Mouse (Mus musculus) liver (tissue): ENCODE results near the gene Kirrel3.

ENCODE experiments used
- DNase-seq: peaks from one replicate; pipeline ENCODE4 v3.0.0-alpha.2; 2020; ENCODE audit warnings: mixed read lengths

Kirrel3 gene

DNA sequence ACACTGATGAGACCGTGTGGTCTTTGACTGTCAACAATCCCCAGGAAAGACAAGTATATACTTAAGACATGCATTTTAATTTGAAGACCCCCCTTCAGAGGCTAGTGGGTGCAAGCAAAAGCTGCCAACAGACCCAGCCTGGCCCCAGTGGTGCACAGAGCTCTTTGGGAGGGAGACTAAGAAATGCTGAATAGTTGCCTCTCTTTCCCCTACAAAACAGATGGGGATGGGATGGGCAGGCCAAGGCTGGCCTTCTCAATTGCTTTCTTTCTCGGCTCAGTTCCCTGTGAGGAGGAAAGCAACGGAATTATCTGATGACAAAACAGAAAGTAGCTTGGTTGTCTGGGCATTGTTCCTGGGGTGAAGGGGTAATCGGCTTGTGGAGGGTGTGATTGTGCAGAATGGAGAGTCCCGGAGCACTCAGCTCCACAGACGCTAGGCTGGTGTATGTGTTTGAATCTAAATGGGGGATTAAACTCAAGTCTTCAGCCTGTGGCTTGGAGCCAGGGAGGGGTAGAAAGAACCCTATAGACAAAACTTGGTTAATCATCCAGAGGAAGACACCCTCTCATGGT lies 268.9 kb downstream of the Kirrel3 start:
- no peak for DNase-seq

DNA sequence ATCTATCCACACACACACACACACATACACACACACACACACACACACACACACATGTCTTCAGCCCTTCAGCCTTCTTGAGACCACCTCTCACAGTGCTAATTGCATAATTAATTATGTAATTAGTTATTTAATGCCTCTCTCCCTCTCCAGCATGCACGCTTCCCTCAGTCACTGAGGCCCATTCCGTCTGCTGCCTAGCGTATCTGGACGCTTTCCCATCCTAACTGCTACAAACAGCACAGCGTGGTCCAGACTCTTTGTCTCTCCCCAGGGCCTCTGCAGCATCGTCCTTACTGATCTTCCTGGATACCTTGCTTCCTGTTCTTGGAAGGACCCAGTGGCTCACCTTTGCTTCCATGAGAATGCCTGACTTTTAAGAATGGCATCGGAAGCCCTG lies 270.4 kb downstream of the Kirrel3 start:
- no peak for DNase-seq

DNA sequence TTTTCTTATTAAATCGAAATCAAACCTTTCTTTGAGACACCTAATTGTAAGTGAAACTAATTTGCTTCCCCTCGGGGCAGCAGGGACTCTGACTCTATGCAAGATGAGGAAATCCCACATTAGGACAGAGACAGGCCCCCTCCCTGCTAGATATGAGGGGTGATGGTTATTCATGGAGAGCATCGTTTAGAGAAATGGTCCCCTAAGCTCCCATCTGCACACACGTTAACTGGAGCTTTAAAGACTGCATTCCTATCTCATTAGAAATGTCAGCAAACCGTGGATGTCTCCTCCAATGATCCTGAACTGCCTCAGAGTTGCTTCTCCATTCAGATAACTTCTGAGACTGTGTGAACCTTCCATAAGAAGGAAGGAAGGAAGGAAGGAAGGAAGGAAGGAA lies 273.2 kb downstream of the Kirrel3 start:
- no peak for DNase-seq

DNA sequence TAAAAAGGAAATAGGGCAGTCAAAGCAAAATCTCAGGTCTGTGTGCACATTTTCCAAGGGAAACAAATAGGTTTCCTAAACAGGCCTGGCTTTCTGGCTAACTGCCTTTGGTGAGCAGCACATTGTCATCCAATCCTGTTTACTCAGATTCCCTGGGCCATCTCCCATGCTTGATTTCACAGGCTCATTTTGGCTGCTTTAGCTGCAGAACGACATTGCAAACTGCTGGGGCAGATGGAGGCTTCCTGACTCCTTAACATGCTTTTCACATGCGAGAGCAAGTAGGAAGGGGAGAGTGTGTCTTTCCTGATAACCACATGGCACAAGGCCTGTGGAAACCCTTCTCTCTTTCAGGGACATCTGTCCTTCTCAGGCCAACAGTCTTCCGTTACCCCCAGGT lies 274.8 kb downstream of the Kirrel3 start:
- no peak for DNase-seq

DNA sequence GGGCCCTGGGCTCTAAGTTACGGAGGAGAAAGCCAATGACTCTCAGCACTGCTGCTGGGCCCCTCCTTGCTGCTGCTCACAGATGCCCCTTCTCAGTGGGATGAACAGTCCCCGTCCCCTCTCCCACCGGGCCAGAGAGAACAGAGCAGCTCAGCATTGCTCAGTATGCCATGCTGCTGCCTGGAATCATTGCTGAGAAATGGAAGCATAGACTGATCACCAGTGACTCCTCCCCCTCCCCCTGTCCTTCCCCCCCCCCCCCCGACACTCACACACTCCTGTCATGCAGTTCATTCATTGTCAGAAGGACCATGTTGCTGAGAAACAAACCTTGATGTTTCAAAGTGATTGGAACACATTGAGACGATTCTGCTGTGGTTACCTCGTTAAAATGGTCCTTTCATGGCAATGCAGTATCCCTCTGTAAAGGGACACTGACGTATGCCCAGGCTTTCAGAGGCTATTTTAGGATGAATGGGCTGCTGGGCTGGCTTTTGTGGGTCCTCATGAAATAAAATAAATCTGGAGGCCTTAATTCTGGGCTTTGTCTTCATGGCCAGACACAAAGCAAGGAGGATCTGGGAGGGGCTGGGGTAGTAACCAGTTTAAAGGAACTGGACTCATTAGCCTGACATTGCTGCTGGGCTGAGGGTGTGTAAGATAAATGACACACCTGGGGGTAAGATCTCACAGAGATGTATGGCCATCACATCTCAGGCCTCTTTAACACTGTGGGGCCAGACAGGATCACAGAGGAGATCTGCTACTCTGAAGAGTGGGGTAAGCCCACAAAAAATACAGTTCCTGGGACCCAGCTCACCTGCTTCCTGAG lies 281.3 kb downstream of the Kirrel3 start:
- no peak for DNase-seq

DNA sequence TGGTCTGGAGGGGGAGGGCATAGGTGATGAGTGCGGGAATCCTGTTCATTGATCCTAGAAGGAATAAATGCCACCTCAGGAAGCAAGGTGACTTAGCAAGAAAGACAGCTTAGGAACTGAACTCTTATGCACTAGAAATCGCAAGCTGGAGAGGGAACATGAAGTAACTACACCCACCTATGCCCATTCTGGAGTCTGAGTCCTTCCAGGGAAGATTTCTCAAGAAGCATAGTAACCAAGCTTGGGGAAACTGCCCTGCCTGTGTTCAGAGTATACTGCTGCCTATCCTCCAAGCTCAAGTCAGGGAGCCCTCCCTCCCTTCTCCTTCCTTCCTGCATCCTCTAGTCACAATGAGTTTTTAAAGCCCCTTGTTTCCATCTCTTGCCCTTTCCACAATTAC lies 283.3 kb downstream of the Kirrel3 start:
- no peak for DNase-seq

DNA sequence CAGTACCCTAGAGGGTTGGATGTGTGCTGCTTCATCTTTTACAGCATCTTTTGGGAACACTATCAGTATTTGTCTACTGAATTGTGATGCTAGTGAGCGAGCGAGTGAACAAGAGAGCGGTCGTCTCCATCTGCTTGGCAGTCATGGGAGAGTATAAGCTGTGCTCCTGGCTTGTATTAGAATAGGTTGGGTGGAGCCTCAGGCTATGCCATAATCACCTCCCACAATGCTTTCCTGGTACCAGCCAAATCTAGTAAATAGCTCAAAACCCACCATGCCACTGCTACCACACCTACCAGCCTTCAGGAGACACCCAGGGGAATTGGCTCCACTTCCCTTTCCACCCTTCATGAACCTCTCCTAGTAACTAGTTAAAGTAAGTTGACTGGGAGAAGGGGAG lies 285.3 kb downstream of the Kirrel3 start:
- DNase-seq, result no peak

DNA sequence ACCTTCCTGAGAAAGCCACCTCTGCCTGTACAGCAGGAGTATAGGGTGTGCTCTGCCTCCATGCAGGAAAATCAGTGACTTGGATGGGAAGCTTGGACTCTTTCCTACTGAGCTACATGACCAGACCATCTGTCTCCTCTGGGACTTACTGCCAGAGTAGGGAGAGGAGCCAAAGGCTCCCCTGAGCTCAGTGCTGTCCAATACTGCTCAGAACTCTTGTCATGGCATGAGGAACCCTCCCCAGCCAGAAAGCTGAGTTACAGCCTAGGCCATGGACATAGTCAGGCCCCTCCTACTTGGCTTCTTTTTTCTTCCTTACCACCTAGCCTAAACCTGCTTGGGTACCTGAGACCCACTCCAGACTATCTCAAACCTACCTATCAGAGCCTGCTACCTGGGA lies 285.7 kb downstream of the Kirrel3 start:
- DNase-seq, result no peak

DNA sequence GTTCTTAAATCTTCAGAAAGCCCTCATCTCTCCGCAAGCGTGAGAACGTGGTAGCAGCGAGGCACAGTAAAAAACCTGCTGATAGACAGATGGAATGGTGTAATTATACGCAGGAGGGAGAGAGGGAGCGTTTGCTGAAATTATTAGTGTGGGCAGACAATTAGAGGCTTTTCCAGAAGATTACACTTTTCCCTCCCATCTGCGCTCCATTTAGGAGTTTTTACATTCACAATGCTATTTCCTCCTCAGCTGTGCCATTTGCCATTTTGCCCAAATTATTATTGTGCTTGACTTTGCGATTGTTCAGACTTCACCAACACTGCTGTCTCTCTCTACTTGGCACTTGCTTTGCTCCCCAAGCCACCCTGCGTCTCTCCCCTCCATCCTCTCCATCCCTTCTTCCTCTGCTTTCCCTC lies 286.3 kb downstream of the Kirrel3 start:
- no peak for DNase-seq

DNA sequence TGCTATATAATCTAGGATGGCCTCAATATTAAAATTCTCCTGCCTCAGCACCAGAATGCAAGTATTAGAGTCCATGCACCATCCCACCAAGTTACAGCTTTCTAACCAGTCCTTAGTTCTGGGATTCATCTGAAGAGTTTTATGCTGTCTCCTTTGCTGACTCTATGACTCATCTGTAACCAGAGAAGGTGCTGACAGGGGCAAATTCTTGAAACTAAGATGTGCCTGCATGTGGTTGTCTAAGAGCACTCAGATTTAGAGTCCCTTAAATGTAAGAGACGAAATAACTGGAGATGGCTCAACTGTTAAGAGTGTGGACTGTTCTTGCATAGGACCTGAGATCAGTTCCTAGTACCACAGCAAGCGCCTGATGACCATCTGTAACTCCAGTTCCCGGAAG lies 295.7 kb downstream of the Kirrel3 start:
- no peak for DNase-seq

DNA sequence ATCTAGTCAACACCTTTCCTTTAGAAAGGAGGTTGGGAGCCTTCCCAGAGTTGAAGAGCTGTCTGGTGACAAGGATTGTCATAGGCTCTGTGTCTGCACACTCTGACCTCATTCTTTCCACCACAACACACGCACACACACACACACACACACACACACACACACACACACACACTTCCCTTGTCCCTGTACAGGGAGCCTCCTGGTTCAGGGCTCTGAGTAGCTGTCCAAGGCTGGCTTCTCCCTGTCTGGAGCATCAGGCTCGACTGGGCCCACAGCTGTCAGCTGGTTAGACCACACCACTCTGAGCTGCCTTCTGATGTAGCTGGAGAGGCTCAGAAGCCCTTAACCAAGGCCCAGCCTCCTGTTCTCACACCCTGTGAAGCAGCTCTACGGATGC lies 302.2 kb downstream of the Kirrel3 start:
- no peak for DNase-seq

DNA sequence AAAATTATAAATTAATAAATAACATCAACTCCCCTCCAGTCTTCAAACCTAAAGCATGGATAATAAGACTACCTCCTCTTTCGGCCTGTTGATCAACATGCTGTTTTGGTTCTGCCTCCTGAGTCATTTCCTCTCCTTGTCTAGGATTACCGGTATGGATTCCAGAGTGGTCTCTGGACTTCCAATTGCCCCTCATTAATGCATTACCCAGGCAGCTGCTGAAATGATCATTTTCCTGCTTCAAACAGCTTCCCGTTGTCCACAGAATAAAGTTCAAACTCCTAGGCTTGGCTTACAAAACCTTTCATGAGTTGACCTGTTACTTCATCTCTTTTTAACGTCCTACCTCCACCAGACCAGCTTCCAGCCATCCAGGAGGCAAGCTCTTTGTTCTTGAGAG lies 309.5 kb downstream of the Kirrel3 start:
- DNase-seq, result no peak

DNA sequence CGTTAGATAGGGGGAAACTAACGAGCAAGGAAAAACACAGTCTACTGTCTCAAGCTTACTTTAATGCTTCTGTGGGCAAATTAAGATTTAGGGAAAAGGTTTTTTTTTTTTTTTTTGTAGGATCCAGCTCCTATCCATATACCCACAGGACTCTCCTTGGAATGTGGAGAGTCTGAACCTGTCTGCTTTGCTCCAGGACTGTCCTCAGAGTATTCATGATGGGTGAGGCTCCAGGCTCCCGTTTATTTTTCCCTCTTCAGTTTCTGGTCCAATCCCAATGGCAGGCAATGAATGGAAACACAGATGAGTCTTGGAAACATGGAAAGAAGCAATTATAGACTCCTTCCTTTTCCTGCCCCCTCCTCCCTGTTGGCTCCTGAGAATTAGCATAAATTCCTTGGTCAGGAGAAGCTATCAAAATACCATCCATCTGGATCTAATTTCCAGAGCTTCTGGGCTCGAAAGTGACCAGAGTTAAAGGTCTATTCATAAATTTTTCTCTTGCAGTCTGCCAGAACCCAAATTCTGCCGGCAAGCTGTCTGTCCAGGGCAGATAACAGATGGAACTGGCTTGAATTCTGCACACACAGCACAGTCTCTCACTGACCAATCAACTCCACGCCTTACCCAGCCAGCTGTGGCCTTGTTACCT lies 312.1 kb downstream of the Kirrel3 start:
- DNase-seq, result no peak

DNA sequence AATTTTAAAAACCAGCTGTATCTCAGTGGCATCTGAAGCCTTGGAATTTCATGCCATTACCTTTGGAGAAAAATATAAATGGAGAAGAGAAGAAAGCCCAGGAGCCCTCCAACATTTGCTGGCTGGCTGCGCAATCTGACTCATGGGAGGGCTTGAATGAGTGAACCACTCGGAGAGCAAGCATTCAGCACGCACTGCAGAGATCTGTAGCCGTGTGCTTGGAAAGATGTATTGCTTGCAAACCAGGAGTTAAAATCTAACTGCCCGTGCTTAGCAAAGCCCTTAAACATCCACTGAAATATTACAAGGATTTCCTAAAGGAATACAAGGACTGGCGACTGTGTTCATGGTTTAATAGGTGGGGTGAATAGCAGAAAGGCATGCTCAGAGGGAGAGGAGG lies 316.0 kb downstream of the Kirrel3 start:
- no peak for DNase-seq

DNA sequence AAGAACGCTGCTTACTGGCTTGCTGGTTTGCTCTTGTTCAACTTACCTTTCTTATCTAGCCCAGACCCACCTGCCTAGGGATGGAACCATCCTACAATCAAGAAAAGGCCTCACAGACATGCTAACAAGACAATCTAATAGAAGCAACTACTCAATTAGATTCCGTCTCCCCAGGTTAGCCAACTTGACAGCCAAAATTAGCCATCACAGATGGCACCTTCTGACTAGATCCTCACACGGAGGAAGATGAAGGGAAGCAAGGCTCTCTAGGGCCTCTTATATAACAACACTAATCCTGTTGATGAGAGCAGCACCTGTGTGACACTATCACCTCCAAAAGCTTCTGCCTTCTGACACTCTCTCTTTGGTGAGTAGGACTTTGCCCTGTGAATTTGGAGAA lies 321.2 kb downstream of the Kirrel3 start:
- no peak for DNase-seq

DNA sequence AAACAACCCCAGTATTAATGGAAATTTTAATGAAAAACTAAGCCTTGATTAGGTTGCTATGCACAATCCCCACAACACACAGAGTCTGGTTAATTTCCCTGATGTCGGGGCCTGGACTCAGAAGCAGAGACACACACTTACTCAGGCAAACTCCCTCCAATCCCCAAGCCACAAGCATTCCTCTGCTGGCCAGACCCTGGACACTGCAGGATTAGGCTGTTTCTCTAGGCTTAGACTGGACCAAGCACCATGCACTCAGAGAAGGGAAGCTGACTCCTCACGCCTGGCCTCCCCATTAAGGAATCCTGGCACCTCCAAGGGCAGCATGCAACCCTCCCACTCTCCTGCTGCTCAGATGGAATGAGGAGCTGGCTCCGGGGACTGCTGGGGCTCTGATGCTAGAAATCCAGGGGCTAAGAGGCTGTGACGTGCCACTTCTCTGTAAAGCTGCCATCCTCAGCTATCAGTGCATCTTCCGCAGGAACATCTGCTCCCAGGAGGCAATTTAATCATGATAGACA lies 324.4 kb downstream of the Kirrel3 start:
- no peak for DNase-seq

DNA sequence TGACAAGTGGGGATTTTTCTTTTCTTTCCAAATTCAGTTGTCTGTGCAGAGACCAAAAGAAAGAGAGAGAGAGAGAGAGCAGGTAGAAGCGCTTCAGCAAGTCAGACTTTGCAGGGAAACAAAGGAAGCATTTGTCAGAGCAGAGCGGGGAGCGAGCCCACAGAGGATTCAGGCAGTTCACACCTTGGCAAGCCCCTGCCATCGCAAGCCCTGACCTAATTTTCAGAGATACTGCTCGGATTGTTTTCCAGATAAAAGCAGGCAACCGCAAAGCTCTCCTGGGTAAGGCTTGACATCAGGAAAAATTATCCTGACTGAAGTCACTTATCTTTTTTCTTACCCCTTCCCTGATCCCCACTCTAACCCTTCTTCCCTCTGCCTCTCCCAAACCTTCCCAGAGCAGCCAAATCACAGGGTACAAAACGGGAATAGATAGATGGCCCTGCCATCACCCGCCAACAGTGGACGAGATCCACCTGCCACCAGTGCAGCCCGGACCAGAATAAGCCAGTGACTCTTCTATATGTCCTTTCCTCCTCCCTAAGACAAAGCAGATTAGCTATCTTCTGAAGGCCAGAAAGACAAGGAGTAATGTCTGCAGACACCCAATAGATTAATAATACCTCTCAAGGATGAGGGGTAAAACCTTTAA lies 332.8 kb downstream of the Kirrel3 start:
- DNase-seq, result no peak

DNA sequence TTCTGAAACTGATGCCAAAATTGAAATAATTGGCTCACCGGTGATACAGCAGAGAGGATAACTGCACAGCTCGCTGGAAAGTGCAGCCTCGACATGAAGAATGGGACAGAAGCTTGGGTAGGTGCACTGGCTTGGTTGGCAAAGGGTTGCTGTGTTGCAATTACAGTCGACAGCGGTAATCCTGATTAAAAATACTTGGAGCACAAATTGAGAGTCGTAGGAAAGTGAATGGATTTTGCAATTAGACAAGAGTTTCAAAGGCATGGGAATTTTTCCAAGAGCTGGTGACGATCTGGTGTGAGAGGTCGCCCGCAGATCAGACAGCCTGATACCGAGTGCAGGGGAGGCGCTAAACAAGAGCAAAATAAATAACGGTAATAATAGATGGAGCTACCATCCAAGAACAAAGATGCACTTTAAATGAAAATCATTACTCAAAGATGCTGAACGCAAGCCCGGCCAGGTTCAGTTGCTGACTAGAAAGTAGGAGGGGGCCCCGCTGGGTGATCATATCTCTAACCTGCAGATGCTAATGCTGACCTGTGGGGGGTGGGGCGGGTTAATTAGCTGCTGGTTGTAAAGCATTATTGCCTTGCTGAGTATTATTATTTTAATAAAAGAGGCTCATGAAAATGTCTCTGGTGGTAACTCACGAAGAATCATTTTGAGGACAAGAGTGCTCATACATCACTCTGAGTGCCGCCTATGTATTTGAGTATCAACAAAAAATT lies 338.8 kb downstream of the Kirrel3 start:
- DNase-seq, result no peak

DNA sequence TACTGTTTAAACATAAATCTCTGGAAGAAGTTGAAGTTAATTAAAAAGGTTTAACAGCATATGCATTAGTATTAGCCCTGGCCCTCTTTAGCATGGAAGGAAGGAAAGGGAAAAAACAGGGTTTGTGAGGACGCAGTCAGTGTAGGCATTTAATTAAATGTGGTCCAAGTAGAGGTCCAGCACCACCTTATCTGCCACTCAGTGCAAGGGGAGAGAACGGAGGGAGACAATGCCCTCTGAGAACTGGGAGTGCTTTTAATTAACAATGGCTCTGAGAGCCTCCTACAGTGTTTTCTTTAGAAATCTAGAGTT lies 339.4 kb downstream of the Kirrel3 start:
- no peak for DNase-seq

DNA sequence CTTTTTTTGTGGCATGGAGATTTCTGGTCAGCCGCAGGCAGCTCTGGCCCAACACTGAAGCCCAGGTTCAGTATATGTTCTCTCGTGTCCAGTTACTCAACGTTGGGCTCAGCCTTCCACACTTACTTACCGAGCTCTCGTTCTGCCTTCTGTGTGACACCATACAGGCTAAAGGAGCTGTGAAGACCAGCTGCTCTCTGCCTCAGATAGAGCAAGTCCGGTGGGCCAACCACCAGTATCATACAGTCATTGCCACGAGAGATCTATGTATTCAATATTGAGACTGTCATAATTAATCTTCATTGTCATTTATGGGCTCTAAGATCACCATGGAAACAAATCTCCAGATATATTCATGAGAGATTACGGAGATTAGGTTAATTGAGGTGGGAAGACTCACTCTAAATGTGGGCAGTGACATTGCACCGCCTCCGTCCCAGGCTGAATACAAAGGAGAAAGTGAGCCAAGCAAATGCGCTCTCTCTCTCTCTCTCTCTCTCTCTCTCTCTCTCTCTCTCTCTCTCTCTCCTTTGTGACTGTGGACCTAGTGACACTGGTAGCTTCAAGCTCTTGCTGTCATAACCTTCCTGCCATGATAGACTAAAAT lies 339.8 kb downstream of the Kirrel3 start:
- no peak for DNase-seq

DNA sequence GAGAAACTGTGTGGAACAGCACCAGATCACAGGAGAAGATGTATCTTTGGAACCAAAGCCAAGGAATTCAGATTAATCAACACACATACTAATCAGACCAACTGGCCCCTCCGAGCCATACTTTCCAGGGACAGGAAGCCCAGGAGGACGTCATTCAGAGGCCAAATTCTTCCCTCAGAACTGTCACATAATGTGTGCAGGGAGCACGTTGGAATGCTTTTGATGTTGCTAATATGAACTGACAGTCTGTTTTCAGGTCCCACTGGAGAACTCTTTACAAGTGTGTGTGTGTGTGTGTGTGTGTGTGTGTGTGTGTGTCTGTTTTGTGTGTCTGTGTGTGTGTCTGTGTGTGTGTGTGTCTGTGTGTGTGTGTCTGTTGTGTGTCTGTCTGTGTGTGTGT lies 345.0 kb downstream of the Kirrel3 start:
- DNase-seq, result no peak

DNA sequence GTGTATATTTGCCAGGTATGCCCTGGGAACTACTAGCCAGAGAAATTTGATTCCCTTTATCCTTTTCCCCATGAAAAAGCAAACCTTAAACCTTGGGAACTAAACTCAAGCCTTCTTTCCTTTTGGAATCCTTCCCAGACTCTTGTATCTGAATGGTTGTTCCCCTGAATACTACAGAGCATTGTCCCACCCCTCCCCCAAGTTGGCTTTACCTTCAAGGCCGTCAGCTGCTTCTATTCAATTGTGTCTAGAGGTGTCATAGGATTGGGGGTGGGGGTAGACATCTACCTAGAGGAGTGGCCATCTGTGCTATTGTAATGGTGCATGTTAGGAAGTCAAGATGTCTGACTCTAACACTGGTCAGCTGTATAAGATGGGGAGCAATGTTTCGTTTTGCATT lies 351.1 kb downstream of the Kirrel3 start:
- DNase-seq, result no peak
